Mouse (Mus musculus) kidney, embryonic 16.5 days (tissue): Measurements from ENCODE around the gene Tas2r135. TPM values are rescaled to one million over a fixed set of nuclear protein-coding genes. Genes with fewer than 3 reads are reported as not detected.

ENCODE experiments used
- ATAC-seq: fragments of 200-750 bp; cut with Nextera tagmentation; 2 replicates; pipeline ENCODE4 v1.8.0; 2017; ENCODE audit warnings: moderate TSS enrichment; ENCODE audit not compliant: low FRiP score, low TSS enrichment
- H3K27ac ChIP-seq: fragments of 300-500 bp; sonication (generic); 2 replicates; pipeline ENCODE4 v1.5.1; 2014; ENCODE audit warnings: low read length
- H3K27me3 ChIP-seq: fragments of 300-500 bp; sonication (generic); 2 replicates; pipeline ENCODE4 v1.6.1; 2014; ENCODE audit warnings: low read length, control low read depth, mixed read lengths; ENCODE audit not compliant: insufficient read depth
- H3K36me3 ChIP-seq: fragments of 300-500 bp; sonication (generic); 2 replicates; pipeline ENCODE4 v1.6.1; 2014; ENCODE audit warnings: low read length, control low read depth, mixed read lengths; ENCODE audit not compliant: insufficient read depth
- H3K4me1 ChIP-seq: fragments of 300-500 bp; sonication (generic); 2 replicates; pipeline ENCODE4 v1.6.1; 2014; ENCODE audit warnings: low read length, control low read depth, mixed read lengths; ENCODE audit not compliant: insufficient read depth
- H3K4me2 ChIP-seq: fragments of 300-500 bp; sonication (generic); replicated peaks from 2 replicates; pipeline ENCODE4 v1.6.1; 2014; ENCODE audit warnings: low read depth, low read length
- H3K4me3 ChIP-seq: fragments of 300-500 bp; sonication (generic); 2 replicates; pipeline ENCODE4 v1.5.1; 2014; ENCODE audit warnings: mild to moderate bottlenecking, low read length
- H3K9ac ChIP-seq: fragments of 300-500 bp; sonication (generic); replicated peaks from 2 replicates; pipeline ENCODE4 v1.6.1; 2014; ENCODE audit warnings: low read length
- H3K9me3 ChIP-seq: fragments of 300-500 bp; sonication (generic); 2 replicates; pipeline ENCODE4 v1.6.1; 2016; ENCODE audit warnings: low read length, control low read depth
- WGBS: fragments of 180-500 bp; shearing (Covaris S2); extraction: QIAGEN DNeasy Blood & Tissue Kit; methylation state at CpG from one replicate; pipeline ENCODE4 v1.1.7; 2014; 5-methylcytosine and 5-hydroxymethylcytosine counted together
- polyA plus RNA-seq: library from polyadenylated mRNA; unstranded; fragments of >200 nt; fragmentation: Nextera tagmentation; extraction: Ambion mirVana; gene quantifications from 2 replicates; pipeline ENCODE4 v1.2.1, GENCODE M21; 2015

Gene Tas2r135
- not detected in 2 replicates for polyA plus RNA-seq

- no peaks in the 10 kb centered on the region for H3K4me1 ChIP-seq
- H3K9me3 ChIP-seq: no peaks in the 10 kb centered on the region
- no peaks in the 10 kb centered on the region for H3K27me3 ChIP-seq
- no peak within 1 kb of the TSS for H3K9ac ChIP-seq
- H3K27ac ChIP-seq: no peak within 1 kb of the TSS
- WGBS: 77% methylated on average over 2 of the region's 2 CpGs
- no peak within 1 kb of the TSS for H3K4me2 ChIP-seq
- no peaks in the 10 kb centered on the region for H3K36me3 ChIP-seq
- no peak within 1 kb of the TSS for H3K4me3 ChIP-seq
- ATAC-seq: no peak
These were observed at the start of gene Tas2r135 for GRCm38 (mm10) chr6:42405134-42405533. Gene Tas2r135 (plus strand): TSS chr6:42405434.

- Histone ChIP-seq H3K4me3 (no peak overlapping the region), H3K9me3 (no peaks in the 10 kb centered on the region), H3K36me3 (peaks cover 62% of the 10 kb centered on the region), H3K27ac (no peak overlapping the region), H3K4me1 (peaks cover 34% of the 10 kb centered on the region), H3K9ac (no peak overlapping the region), H3K27me3 (no peaks in the 10 kb centered on the region), H3K4me2 (no peak overlapping the region)
- no peak for ATAC-seq
- 88% methylated on average over 13 of the region's 13 CpGs for WGBS
These were observed 49.2 kb upstream of the Tas2r135 start for GRCm38 (mm10) chr6:42355794-42356600.

GRCm38 (mm10) chr6:42356913-42357312, 48.3 kb upstream of the Tas2r135 start:
- peaks cover 25% of the 10 kb centered on the region for H3K4me1 ChIP-seq
- no peak overlapping the region for H3K4me2 ChIP-seq
- no peak overlapping the region for H3K27ac ChIP-seq
- ATAC-seq: no peak
- WGBS: 95% methylated on average over 5 of the region's 5 CpGs
- H3K36me3 ChIP-seq: peaks cover 59% of the 10 kb centered on the region
- H3K9me3 ChIP-seq: no peaks in the 10 kb centered on the region
- no peak overlapping the region for H3K4me3 ChIP-seq
- no peak overlapping the region for H3K9ac ChIP-seq
- no peaks in the 10 kb centered on the region for H3K27me3 ChIP-seq

- no peak overlapping the region for H3K27ac ChIP-seq
- no peak overlapping the region for H3K9ac ChIP-seq
- no peaks in the 10 kb centered on the region for H3K27me3 ChIP-seq
- H3K36me3 ChIP-seq: peaks cover 58% of the 10 kb centered on the region
- no peaks in the 10 kb centered on the region for H3K9me3 ChIP-seq
- no peak for ATAC-seq
- H3K4me3 ChIP-seq: no peak overlapping the region
- WGBS: 44% methylated on average over 6 of the region's 6 CpGs
- H3K4me1 ChIP-seq: peaks cover 15% of the 10 kb centered on the region
- no peak overlapping the region for H3K4me2 ChIP-seq
These were observed 47.3 kb upstream of the Tas2r135 start for GRCm38 (mm10) chr6:42357901-42358300.

- Histone ChIP-seq H3K36me3 (peaks cover 53% of the 10 kb centered on the region), H3K4me3 (no peak overlapping the region), H3K27ac (no peak overlapping the region), H3K27me3 (no peaks in the 10 kb centered on the region), H3K4me1 (peaks cover 6% of the 10 kb centered on the region), H3K4me2 (no peak overlapping the region), H3K9me3 (no peaks in the 10 kb centered on the region), H3K9ac (no peak overlapping the region)
- no peak for ATAC-seq
- WGBS: 93% methylated on average over 12 of the region's 12 CpGs
These were observed 46.3 kb upstream of the Tas2r135 start for GRCm38 (mm10) chr6:42358901-42359300.

- Histone ChIP-seq H3K9ac (no peak overlapping the region), H3K9me3 (no peaks in the 10 kb centered on the region), H3K36me3 (peaks cover 53% of the 10 kb centered on the region), H3K27me3 (no peaks in the 10 kb centered on the region), H3K4me2 (no peak overlapping the region), H3K4me1 (no peaks in the 10 kb centered on the region), H3K27ac (no peak overlapping the region), H3K4me3 (no peak overlapping the region)
- WGBS: 66% methylated on average over 9 of the region's 9 CpGs
- ATAC-seq: no peak
These were observed 45.7 kb upstream of the Tas2r135 start for GRCm38 (mm10) chr6:42359364-42360147.

DNA sequence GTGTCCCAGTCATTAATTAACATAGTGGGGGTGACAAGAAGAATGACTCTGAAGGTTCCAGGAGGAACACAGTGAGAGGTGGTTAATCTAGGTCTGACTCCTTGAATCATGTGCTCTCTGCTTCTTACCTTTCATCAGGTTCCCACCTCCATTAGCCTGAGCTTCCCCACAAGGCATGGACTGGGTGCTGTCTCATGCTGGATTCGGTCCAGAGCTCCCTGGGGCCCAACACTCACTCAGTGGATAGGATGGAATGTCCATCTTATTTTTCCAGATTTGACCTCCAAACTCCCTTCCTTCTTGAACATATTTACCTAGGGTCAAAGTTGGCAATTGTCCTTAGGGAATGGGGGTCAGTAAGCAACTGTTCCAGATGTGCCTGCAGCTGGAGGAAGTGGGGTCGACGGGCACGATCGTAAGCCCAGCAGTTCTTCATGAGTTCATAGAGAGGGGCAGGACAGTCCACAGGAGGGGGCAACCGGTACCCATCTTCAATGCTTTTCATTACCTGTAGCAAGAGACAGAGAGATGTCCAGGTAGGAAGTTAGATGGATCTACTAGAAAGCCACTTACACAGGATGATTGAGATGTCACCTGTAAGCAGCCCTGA, 44.9 kb upstream of the Tas2r135 start:
- Histone ChIP-seq H3K27ac (no peak overlapping the region), H3K27me3 (no peaks in the 10 kb centered on the region), H3K4me2 (no peak overlapping the region), H3K9ac (no peak overlapping the region), H3K4me3 (no peak overlapping the region), H3K36me3 (peaks cover 53% of the 10 kb centered on the region), H3K9me3 (no peaks in the 10 kb centered on the region), H3K4me1 (no peaks in the 10 kb centered on the region)
- 93% methylated on average over 6 of the region's 6 CpGs for WGBS
- ATAC-seq: no peak

DNA sequence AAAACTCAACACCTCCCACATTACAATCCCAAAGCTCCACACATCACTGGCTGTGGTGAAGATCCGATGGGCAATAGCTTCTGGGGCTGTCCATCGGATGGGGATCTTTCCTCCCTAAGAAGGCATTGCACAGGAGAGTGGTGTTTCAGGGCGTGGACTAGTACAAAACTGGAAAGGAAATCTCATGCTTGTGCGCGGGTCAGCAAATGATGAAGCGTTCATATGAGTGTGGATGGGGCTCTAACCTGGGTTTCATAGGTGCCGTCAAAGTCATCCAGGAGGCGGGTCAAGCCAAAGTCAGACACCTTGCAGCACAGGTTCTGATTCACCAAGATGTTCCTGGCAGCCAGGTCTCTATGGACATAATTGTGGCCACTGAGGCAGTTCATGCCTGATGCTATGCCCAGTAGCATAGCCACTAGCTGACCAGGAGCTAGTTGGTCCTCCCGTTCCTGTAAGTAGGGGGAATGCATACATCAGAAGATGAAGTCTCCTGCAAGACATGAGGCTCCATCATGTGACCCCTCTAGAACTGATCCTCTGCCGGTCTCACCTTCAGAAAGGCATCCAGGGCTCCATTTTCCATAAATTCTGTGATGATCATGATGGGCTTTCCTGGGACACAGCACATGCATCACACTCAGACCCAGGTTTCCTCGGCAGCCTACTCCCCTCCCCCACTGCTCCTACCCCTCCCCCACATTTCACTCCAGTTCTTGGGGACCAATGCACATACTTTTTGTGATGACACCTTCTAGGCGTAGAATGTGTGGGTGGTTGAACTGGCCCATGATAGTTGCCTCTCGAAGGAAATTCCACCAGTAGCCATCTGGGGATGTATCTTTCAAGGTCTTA, 44.0 kb upstream of the Tas2r135 start:
- no peak overlapping the region for H3K27ac ChIP-seq
- no peak for ATAC-seq
- H3K36me3 ChIP-seq: peaks cover 44% of the 10 kb centered on the region

DNA sequence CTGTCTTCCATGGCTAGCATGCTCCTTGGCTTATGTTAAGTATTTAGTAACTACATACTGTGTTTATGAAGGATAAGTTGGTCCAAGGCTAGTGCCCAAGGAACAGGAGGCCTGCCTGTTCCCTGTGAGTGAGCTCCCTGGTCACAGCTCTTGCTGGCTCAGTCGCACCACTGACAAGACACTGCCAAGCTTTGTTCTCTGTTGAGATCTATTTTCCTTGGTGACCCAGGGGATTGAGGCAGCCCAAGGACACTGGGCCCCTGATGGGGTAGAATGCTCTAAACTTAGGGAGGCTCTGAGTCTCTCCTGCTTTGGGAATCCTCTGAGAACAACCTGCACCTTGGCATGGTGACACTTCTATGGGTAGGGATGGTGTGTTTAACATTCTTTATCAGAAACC, 43.2 kb upstream of the Tas2r135 start:
- H3K36me3 ChIP-seq: peaks cover 36% of the 10 kb centered on the region
- no peaks in the 10 kb centered on the region for H3K9me3 ChIP-seq
- H3K9ac ChIP-seq: no peak overlapping the region
- no peak overlapping the region for H3K27ac ChIP-seq
- no peaks in the 10 kb centered on the region for H3K27me3 ChIP-seq
- no peaks in the 10 kb centered on the region for H3K4me1 ChIP-seq
- H3K4me2 ChIP-seq: no peak overlapping the region
- no peak overlapping the region for H3K4me3 ChIP-seq
- 75% methylated on average over 1 of the region's 1 CpGs for WGBS
- ATAC-seq: no peak

More for the DNA sequence above, 44.0 kb upstream of the Tas2r135 start:
- no peaks in the 10 kb centered on the region for H3K27me3 ChIP-seq
- no peaks in the 10 kb centered on the region for H3K4me1 ChIP-seq
- H3K4me2 ChIP-seq: no peak overlapping the region
- H3K9me3 ChIP-seq: no peaks in the 10 kb centered on the region
- H3K4me3 ChIP-seq: no peak overlapping the region
- 87% methylated on average over 13 of the region's 13 CpGs for WGBS
- no peak overlapping the region for H3K9ac ChIP-seq
